8 mouse cellular contexts compared by ENCODE assay signal in genomic region chr2:11059731-11060425, GRCm38 (mm10).
DNase-seq lines count a peak whose midpoint lies in the region; ATAC-seq lines count a peak whose summit lies in the region.

No protein-coding gene starts in this region.

- no peak overlapping the region for H3K27ac ChIP-seq in kidney, embryonic 14.5 days (ENCODE audit: low read depth, low read length)
- H3K27ac ChIP-seq in limb, embryonic 12.5 days, result no peak overlapping the region
- 0 out of 2 replicates have a peak overlapping the region, but pooled peaks have one; percentile 6 for H3K27ac ChIP-seq in neural tube, embryonic 15.5 days (replicated peaks)

- no peaks in the 10 kb centered on the region for H3K36me3 ChIP-seq in kidney, embryonic 14.5 days (ENCODE audit: control insufficient read depth, insufficient read depth, low read length)
- no peaks in the 10 kb centered on the region for H3K36me3 ChIP-seq in limb, embryonic 12.5 days
- H3K36me3 ChIP-seq in neural tube, embryonic 15.5 days, result no peaks in the 10 kb centered on the region

- no peaks in the 10 kb centered on the region for H3K4me1 ChIP-seq in kidney, embryonic 14.5 days (ENCODE audit: control insufficient read depth, insufficient read depth, low read length)
- H3K4me1 ChIP-seq in limb, embryonic 12.5 days (replicated peaks), result no peaks in the 10 kb centered on the region
- no peaks in the 10 kb centered on the region for H3K4me1 ChIP-seq in neural tube, embryonic 15.5 days

- H3K9me3 ChIP-seq in kidney, embryonic 14.5 days (ENCODE audit: control insufficient read depth, low read length), result no peaks in the 10 kb centered on the region
- H3K9me3 ChIP-seq in limb, embryonic 12.5 days, result no peaks in the 10 kb centered on the region
- no peaks in the 10 kb centered on the region for H3K9me3 ChIP-seq in neural tube, embryonic 15.5 days (replicated peaks)

- H3K4me2 ChIP-seq in kidney, embryonic 14.5 days (replicated peaks; ENCODE audit: low read depth, low read length), result no peak overlapping the region
- no peak overlapping the region for H3K4me2 ChIP-seq in limb, embryonic 12.5 days
- H3K4me2 ChIP-seq in neural tube, embryonic 15.5 days, result no peak overlapping the region

- DNase-seq in CD8-positive naive resting alpha-beta T cell, adult 2 months (ENCODE audit: low read depth in 2 of 2, low spot score in 2 of 2), result peak; percentile 34 to 55
- DNase-seq in T-cell, adult 2 months (ENCODE audit: low spot score), result peak; percentile 45
- DNase-seq in cerebellum, postnatal 4 days (ENCODE audit: low spot score in 2 of 2), result peak; percentile 33 to 68
- peak; percentile 52 to 79 for DNase-seq in frontal cortex, postnatal 36 days (ENCODE audit: low spot score in 2 of 2)
- peak; percentile 29 to 35 for DNase-seq in urinary bladder, postnatal 36 days (ENCODE audit: low spot score in 2 of 2)

- ATAC-seq in kidney, embryonic 14.5 days (ENCODE audit: low FRiP score, low TSS enrichment), result peak; percentile 83; the same call in 1 of the 2 replicates
- 0 out of 2 replicates have a peak, but pooled peaks have one; percentile 75 for ATAC-seq in limb, embryonic 12.5 days (ENCODE audit: insufficient number of reproducible peaks, insufficient read depth, low FRiP score, low TSS enrichment, low read depth)
- peak; percentile 91 for ATAC-seq in neural tube, embryonic 15.5 days (ENCODE audit: low FRiP score)

- no peak overlapping the region for H3K9ac ChIP-seq in kidney, embryonic 14.5 days (ENCODE audit: low read depth, low read length)
- no peak overlapping the region for H3K9ac ChIP-seq in limb, embryonic 12.5 days (replicated peaks)
- H3K9ac ChIP-seq in neural tube, embryonic 15.5 days (replicated peaks), result no peak overlapping the region

- no peak overlapping the region for H3K4me3 ChIP-seq in kidney, embryonic 14.5 days (ENCODE audit: low read length)
- H3K4me3 ChIP-seq in limb, embryonic 12.5 days (replicated peaks), result no peak overlapping the region
- H3K4me3 ChIP-seq in neural tube, embryonic 15.5 days (replicated peaks), result no peak overlapping the region

- whole genome bisulfite sequencing in kidney, embryonic 14.5 days, result 20% methylated on average over 9 of the region's 9 CpGs
- 19% methylated on average over 9 of the region's 9 CpGs for WGBS in limb, embryonic 12.5 days
- WGBS in neural tube, embryonic 15.5 days, result 12% methylated on average over 9 of the region's 9 CpGs

- no peaks in the 10 kb centered on the region for H3K27me3 ChIP-seq in kidney, embryonic 14.5 days (ENCODE audit: control insufficient read depth, insufficient read depth, low read length)
- H3K27me3 ChIP-seq in limb, embryonic 12.5 days, result no peaks in the 10 kb centered on the region
- H3K27me3 ChIP-seq in neural tube, embryonic 15.5 days (replicated peaks), result no peaks in the 10 kb centered on the region
